Mouse (Mus musculus) brown adipose tissue, adult 24 weeks (tissue): Measurements from ENCODE around the gene Tmem88b. TPM values are rescaled to one million over a fixed set of nuclear protein-coding genes. Genes with fewer than 3 reads are reported as not detected.

Experiments
- H3K27ac ChIP-seq: fragments of 200-500 bp; replicated peaks from 2 replicates; pipeline ENCODE4 v1.5.1; 2012; ENCODE audit warnings: low read depth, mild to moderate bottlenecking, low read length
- H3K4me1 ChIP-seq: fragments of 200-500 bp; 2 replicates; pipeline ENCODE4 v1.6.1; 2012; ENCODE audit warnings: low read length, mixed read lengths; ENCODE audit not compliant: control insufficient read depth, insufficient read depth, insufficient read length
- H3K4me3 ChIP-seq: fragments of 200-500 bp; 2 replicates; pipeline ENCODE4 v1.5.1; 2012; ENCODE audit warnings: low read depth, mild to moderate bottlenecking, low read length, moderate library complexity; ENCODE audit not compliant: insufficient read depth
- polyA plus RNA-seq: library from polyadenylated mRNA; stranded (reverse); fragments of >200 nt; gene quantifications from 2 replicates; pipeline ENCODE4 v1.2.4, GENCODE M21; 2012; ENCODE audit not compliant: missing spikeins, insufficient read depth, insufficient read length

Gene Tmem88b
- polyA plus RNA-seq, 1 experiment: 0.67 TPM

DNA sequence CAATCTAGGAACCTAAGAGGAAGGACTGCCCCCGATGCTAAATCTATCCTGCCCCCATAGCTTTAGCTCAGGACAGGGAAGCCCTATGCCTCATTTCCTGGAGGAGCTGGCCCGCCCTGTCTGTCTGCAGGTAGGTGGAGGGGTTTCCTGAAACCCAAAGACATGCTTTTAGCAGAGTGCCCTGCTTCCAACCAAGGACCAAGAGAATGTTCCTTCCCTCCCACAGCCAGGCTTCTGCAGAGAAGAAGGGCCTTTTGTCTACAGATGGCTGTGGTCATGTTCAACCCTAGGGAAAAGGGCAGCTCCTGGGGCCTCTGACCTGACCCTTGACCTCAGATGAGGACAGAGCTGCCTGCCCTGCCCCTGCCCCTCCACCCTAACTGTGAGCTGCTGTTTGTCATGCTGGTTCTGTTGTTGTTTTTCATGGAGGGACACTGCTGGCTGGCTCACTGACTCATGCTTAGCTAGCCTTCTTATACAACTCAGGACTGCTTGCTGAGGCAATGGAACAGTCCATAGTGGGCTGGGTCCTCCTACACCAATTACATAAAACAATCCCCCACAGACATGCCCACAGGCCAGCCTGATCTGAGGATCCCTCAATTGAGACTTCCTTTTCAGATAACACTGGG lies 8.9 kb downstream of the Tmem88b start:
- peaks cover 25% of the 10 kb centered on the region for H3K4me1 ChIP-seq
- peak overlapping the region; percentile 97 for H3K27ac ChIP-seq
- no peak overlapping the region for H3K4me3 ChIP-seq

DNA sequence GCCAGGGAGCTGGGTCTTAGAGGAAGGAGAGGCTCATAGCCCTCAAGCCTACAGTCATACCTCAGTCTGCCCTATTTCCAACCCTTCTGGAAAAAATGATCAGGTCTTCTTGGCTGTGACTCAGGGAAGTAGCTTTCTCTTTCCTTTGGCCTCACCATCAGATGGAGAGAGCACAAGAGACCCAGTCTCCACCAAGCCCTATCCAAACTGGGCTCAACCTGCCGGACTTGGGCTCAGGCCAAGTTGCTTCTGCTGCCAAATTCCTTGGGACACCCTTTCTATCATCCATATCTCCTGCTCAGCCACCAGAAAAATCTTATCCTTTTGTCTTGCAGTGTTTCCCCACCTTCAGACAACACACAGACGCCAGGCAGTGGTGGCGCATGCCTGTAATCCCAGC lies 9.8 kb downstream of the Tmem88b start:
- H3K27ac ChIP-seq: peak overlapping the region; percentile 97
- H3K4me1 ChIP-seq: peaks cover 22% of the 10 kb centered on the region

DNA sequence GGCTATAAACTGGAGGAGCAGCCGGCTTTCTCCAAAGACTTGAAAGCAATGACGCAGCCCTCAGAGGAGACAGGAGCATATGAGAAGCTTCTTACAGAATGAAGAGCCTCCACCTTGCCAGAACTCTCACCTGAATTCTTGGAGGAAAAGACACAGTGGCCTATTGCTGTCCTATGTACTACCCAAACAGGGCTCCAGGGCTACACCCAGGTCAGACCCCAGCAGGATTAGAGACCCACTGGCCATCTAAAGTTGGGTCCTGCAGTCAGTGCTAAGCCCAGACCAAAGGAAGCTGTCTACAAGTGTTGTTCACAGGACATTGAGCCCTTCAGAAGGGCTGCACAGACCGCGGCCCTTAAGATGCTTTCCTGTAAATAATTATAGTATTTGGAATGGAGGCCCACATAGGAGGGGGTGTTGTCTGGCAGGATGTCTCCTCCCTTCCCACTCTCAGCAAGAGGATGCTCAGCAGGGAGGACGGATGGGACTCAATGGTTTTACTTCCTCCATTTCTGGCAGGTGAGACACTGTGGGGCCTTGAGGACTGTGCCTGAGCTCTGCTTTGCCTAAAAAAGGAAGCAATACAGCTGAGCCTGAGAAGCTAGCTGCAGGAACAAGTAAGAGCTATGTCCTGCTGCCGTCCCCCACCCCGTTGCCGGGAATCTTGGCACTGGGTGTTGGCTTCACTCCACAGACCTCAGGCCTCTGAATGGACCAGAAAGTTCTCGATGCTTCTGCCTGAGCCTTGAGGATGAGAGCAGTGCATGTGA lies 10.5 kb downstream of the Tmem88b start:
- Histone ChIP-seq H3K4me3 (no peak overlapping the region), H3K4me1 (peaks cover 20% of the 10 kb centered on the region), H3K27ac (peak overlapping the region; percentile 97)

More for the DNA sequence above, 9.8 kb downstream of the Tmem88b start:
- H3K4me3 ChIP-seq: no peak overlapping the region

DNA sequence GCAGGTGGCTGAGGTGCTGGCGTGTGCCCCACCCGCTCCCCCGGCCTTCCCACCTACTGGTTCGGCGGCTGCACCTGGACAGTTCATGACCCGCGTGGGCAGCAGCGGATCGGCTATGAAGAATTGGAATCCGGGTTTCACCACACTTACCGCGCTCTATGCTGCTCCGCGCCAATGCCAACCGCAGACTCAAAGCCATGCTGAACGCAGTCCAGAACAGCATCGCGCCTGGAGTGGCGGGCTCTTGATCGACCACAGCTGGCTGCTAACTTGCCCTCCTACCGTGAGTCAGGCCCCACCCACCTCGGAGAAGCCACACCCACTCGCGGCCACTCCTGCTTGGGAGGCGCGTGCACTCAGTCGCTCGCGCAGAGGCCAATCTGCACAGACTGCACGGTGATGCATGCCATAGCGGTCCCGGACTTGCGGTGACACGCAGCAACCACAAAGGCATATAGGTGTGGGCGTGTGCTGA lies 11.4 kb downstream of the Tmem88b start, which contains the start of gene Vwa1:
Gene Vwa1 (minus strand): TSS at position 419 of the 475 bp plus-strand sequence.
- Histone ChIP-seq H3K4me1 (peaks cover 18% of the 10 kb centered on the region), H3K4me3 (peak within 1 kb of the TSS; percentile 56)

DNA sequence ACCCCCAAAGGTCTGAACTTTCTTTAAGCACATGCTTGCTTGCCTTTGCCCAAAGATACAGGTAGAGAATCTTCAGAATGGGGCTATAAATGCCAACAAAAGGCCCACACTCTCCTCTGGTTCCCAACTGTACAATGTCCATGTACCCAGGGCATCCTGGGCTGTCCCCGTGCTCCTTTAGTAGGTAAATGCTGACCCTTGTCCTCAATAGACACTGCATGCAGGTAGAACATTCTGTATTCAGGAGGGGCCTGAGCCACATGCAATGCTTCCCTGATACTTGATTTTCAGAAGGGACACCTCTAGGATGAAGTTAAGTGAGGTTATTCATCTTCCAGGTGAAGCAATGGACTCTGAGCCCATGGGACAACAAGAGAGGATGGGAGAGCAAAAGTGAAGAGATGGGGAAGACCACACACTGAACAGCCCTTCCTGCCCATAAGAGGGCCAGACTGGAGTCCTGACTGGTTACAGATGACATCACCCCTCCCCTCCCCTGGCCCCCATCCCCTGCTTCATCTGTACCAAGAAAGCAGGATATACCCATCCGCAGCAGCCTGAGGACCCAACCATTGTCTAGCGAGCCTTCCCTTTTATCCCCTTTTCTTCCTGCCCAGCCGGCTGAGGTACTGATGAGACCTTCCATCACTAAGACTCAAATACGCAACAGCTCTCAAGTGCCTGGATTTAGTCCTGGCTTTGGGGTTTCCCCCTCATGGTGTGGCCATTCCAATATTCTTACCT lies 12.2 kb downstream of the Tmem88b start:
- peaks cover 15% of the 10 kb centered on the region for H3K4me1 ChIP-seq
- H3K27ac ChIP-seq: no peak overlapping the region
- peak overlapping the region; percentile 56 for H3K4me3 ChIP-seq

More for the DNA sequence above, 11.4 kb downstream of the Tmem88b start, which contains the start of gene Vwa1:
- peak within 1 kb of the TSS; percentile 97 for H3K27ac ChIP-seq

DNA sequence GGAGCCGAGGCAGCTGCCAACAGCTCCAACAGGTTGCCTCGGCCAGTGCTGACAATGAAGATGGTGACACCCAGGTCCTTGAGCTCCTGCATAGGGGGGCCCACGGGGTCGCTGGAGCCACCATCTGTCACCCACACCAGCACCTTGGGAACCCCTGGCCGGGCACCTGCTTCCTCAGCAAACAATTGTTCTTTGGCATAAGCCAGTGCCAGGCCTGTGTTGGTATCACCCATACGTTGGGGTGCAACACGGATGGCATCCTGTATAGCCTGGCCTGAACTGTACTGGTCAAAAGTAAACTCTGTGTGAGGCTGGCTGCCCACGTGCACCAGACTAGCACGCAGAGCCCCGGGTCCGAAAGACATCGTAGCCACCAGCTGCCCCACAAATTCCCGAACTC lies 12.9 kb downstream of the Tmem88b start:
- Histone ChIP-seq H3K27ac (no peak overlapping the region), H3K4me1 (peaks cover 15% of the 10 kb centered on the region), H3K4me3 (no peak overlapping the region)

DNA sequence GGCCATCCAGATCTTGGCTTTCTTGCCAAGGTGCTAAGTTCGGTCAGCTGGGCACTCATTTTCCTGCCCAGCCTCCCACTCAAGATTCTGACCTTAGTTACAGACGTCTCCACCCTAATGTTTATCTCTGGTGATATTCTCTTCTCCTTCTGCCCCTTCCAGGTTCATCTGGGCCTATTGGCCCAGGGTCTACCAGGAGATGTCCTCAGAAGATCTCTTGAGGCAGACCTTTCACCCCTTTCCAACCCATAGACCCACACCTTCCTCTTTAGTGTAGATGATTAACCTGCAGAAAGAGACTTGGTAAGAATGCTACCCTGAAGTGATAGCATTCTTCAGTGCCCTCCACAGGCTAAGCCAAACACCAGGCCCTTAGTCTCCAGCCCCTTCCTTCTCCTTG lies 14.0 kb downstream of the Tmem88b start:
- Histone ChIP-seq H3K4me1 (peaks cover 10% of the 10 kb centered on the region), H3K27ac (no peak overlapping the region), H3K4me3 (no peak overlapping the region)

DNA sequence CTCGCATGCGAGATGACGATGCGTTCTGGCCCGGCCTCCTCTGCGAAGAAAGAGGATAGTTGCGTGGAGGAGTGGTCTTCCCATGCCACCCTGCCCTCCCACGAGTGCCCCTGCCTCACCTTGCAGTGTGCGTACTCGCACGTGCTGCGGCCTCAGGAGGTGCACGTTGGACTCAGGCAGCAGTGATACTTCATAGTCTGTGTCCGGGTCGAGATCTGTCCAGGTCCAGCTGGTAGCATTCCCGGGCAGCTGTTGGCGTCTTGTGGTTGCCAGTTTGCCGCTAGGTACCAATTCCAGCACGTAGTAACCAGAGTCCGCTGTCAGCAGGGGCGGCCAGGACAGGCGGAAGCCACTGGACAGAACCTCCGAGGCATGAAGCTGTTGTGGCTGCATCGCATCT lies 15.0 kb downstream of the Tmem88b start:
- Histone ChIP-seq H3K4me1 (peaks cover 2% of the 10 kb centered on the region; the same call in 1 of the 2 replicates), H3K27ac (no peak overlapping the region), H3K4me3 (peak overlapping the region; percentile 78; the same call in 1 of the 2 replicates)

DNA sequence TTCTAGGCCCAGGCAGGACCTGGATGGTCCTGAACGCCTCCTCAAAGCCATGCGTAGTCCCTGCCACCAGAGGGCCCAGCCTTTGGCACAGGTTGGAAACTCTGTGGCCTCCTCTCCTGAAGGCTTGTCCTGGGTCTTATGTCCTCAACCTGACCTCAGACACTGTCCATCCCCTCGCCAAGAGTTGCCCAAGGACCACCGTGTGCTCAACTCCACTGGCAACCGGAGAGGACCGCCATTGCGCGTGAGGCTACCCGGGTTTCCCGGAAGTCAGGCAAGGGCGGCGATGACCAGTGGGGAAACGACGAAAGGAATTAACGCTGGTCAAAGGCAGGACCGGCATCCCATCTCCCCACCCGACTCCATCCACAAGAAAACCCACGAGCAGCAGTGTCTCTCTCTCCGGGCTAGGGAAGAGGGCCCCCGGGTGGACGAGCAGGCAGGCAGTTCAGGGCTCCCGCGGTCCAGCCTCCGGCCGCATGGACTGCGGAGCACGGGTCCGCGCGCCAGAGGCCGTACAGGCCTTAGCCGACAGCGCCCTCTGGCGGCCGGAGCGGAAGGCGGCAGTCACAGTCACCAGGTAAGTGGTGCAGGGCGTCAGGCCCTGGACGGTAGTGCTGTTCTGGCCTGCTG lies 15.7 kb downstream of the Tmem88b start:
- Histone ChIP-seq H3K4me3 (peak overlapping the region; percentile 78), H3K4me1 (no peaks in the 10 kb centered on the region), H3K27ac (peak overlapping the region; percentile 92)

DNA sequence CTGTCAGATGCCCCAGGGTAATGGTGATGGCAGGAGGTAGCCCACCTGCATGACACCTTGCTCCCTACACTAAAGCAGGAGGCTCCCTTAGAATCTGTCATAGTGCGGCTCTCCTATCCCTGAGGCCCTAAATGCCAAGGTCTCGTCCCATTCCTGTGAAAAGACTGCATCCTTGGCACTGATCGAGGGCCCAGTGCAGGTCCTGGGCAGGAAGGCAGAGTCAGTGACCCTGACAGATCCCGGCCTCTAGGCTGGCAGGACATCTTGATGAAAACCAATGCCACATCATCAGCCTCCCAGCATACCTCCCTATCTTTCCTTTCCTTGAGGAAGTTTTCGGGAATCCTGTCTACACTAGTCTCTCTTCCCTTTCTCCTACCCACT lies 16.2 kb downstream of the Tmem88b start:
- Histone ChIP-seq H3K27ac (peak overlapping the region; percentile 92; the same call in 1 of the 2 replicates), H3K4me3 (peak overlapping the region; percentile 78), H3K4me1 (no peaks in the 10 kb centered on the region)

DNA sequence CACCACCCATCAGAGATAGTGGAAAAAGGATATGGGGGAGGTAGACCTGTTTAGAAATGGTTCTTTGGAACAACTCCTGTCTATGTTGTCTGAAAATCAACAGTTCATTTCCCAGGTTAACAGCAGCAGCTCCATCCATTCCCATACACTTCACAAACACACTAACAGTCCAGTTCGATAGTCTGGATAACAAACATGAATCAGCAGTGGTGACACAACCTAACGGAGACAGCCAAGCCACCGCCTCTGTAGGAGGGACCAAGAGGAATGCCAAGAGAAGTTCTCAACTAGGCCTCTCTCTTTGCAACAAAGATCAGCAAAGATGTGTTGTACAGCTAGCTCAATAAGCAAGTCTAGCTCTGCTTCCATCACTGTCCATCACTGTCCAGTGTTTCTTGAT lies 23.3 kb downstream of the Tmem88b start:
- H3K4me3 ChIP-seq: no peak overlapping the region

DNA sequence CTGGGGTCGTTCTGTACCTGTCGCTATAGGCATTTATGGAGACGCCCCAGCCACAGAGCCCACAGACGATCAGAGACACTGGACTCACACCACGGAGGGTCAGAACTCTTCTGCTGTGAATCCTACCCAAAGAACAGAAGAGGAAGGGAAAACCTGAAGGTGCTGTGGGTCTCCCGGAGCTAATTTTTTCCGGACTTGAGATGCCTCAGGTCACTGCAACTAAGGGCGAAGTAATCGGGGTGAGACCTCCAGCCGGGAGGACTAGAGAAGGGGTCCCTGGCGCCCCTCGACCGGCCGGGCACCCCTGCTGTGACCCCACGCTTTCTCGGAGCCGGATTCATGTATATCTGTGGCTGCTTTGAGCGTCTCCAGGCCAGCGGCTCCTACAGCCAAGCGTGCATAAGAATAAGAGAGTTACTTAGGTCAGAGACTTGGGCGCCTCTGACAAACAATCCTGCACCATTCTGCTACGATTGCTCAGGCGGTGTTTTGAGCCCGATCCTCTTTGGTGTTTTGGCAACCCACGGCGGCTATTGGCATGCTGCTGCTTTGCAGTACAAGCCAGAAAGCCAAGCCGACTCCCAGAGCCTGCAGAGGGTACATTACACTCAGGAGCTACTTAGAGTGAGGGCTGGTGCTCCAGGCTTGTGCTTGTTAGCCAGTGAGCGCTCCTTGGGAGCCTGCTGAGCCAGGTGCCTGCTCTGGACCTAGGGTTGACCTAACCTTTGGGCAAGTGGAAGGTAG lies 24.1 kb downstream of the Tmem88b start:
- no peak overlapping the region for H3K27ac ChIP-seq
- peaks cover 8% of the 10 kb centered on the region; the same call in 1 of the 2 replicates for H3K4me1 ChIP-seq
- H3K4me3 ChIP-seq: peak overlapping the region; percentile 55

More for the DNA sequence above, 23.3 kb downstream of the Tmem88b start:
- Histone ChIP-seq H3K4me1 (0 out of 2 replicates have a peak, but pooled peaks cover 3% of the 10 kb centered on the region), H3K27ac (no peak overlapping the region)

DNA sequence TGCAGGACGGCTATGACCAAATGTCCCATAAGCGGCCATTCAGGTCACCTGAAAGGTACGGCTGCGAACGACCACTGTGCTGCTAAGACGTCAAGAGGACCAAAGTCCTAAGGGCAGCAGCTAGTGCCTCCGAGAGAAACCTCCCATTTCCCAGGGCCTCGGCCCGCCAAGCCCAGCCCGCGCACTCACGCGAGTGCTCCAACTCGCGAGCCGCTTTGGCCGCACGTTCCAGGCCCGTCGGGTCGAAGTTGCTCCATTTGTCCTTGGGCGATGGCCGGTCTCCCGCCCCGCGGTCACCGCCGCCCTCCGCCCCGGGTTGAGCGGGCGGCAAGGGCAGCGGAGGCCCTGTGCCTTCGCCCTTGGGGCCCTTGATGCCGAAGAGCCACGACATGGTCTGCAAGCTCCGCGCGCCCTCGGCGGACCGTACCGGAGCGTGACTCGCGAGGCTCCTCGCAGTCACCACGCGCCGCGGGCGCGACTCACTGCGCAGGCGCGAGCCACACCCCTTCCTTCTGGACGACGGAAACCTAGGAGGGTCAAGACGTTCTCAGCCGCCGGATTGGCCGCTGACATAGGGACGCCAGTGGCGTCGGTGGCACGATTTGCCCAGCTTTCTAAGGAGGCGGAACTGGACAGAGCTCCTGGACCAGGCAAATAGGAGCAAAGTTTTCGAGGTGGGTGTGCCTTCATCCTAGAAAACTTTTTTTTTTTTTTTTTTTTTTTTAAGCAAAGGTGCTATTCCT lies 24.9 kb downstream of the Tmem88b start, which contains the start of gene Atad3a:
Gene Atad3a (minus strand): TSS at position 481 of the 743 bp plus-strand sequence.
- Histone ChIP-seq H3K4me1 (peaks cover 8% of the 10 kb centered on the region; the same call in 1 of the 2 replicates), H3K4me3 (peak within 1 kb of the TSS; percentile 71), H3K27ac (peak within 1 kb of the TSS; percentile 82)
